Mouse (Mus musculus) cerebellum, postnatal 25 days (tissue): Measurements from ENCODE around the gene Gm14410.
"Not testable (repeated sequence)": the region's sequence is repeated elsewhere in the genome, so short reads cannot be mapped to it uniquely, and the experiment has no call there.

Source experiments
- DNase-seq, 2 experiments: peaks; one replicate each; pipeline ENCODE4 v3.0.0; 2021; ENCODE audit warnings: mixed read lengths in 2 of 2

Gm14410 gene

DNA sequence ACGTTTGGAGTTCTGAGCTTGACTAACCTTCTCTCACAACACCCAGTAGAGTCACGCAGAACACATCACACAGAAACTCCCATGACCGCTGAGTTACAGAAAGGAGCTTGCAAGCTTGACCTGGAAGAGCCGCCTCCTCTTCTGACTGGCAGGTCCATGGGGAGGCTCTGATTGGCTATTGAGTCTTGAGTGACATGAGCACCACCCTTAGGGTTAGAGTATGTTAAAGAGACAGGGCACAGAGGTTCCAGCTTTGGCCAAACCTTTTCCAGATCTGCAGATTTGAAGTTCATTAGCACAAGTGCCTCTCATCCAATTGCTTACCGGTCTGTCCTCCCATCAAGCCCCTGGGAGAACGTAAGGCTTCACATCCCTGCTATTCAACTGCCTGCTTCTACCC lies at the start of gene Gm14410:
Gene Gm14410 (minus strand): TSS at position 81 of the 400 bp plus-strand sequence.
- peak; percentile 81 to 83 for DNase-seq

DNA sequence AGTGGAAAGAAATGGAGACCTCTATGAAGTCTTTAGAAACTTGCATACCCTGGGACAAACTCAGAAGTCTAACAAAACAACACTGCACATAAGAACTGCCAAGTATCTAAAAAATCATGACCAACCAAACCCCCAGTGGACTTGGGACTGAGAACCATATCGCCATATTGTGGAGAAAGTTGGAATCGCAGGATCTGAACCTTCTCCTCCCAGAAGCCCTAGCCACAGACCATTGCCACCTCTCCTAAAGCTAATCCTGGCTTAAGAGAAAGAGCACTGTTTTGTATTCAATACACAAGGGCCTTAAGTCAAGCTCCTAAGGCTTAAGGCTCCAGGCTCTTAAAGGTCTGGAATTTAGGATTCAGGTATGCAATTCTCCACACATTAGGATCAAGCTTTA lies 41.2 kb upstream of the Gm14410 start:
- DNase-seq: not testable (repeated sequence)

DNA sequence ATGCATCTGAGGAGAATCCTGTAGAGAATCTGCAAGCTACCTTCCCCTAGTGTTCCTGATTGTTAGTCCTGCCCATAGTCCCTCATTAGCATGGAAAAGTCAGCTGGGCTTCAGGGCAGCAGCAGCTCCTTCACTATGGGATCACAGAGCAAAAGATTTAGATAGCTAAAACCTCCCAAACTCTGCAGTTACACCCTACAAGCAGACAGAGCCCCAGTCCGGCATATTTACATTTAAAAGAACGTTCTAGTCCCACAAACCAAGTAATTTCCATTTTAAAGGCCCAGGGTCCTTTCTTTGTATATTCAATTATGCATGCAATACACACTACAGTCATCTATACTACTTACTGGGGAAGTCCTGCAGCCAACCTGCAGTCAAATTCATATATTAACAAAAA lies 24.2 kb upstream of the Gm14410 start:
- not testable (repeated sequence) for DNase-seq

DNA sequence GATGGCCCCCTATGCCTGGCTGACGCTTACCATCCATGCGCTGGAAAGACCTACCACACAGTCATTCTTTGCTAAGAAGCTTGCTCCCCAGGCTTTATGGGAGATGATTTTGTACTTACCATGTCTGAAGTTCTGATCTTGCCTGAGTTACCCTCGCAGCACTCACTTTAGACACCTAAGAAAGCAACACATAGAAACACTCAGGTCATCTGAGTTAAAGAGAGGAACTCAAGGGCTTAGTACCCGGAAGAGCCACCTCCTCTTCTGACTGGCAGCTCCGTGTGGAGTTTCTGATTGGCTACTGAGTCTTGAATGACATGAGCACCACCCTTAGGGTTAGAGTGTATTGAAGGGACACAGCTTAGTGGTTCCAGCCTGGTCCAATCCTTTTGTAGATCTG lies 33.5 kb downstream of the Gm14410 start:
- not testable (repeated sequence) for DNase-seq
